In genomic region chr4:114982619-114983018, GRCm38 (mm10) we compare ENCODE assay signal across 21 mouse cellular contexts. TPM values are rescaled to one million over a fixed set of nuclear protein-coding genes. Genes with fewer than 3 reads are reported as not detected.
"Had no signal": no experiment of that assay in that cellular context is flagged by ENCODE, and none has a peak within 500 bp of the region (broad histone marks: within the 10 kb centered on the region; RNA-seq: fewer than 3 reads in every experiment).

No protein-coding gene starts in this region.

- H3K27ac ChIP-seq: limb, embryonic 13.5 days; liver, embryonic 14.5 days; midbrain, embryonic 12.5 days; stomach, embryonic 15.5 days had no signal

- ATAC-seq: lung, postnatal 0 days; midbrain, embryonic 16.5 days had no signal

- H3K9me3 ChIP-seq: limb, embryonic 13.5 days; midbrain, embryonic 12.5 days; stomach, embryonic 15.5 days had no signal

- H3K27me3 ChIP-seq: limb, embryonic 13.5 days; midbrain, embryonic 12.5 days; stomach, embryonic 15.5 days had no signal

- H3K9ac ChIP-seq: limb, embryonic 13.5 days; liver, embryonic 14.5 days; midbrain, embryonic 12.5 days; stomach, embryonic 15.5 days had no signal

- H3K4me1 ChIP-seq: stomach, embryonic 15.5 days had no signal

- H3K4me2 ChIP-seq: limb, embryonic 13.5 days; midbrain, embryonic 12.5 days; stomach, embryonic 15.5 days had no signal

- H3K4me3 ChIP-seq: limb, embryonic 13.5 days; midbrain, embryonic 12.5 days; stomach, embryonic 15.5 days had no signal

- H3K36me3 ChIP-seq: limb, embryonic 13.5 days; stomach, embryonic 15.5 days had no signal

- DNase-seq: kidney, adult 8-10 months; kidney, postnatal 25 days; layer of hippocampus, postnatal 36 days; left cerebral cortex, postnatal 4 days; lung, adult 2 months; right cerebral cortex, adult 18-20 months; right cerebral cortex, postnatal 25 days; thymus, adult 2 months; thymus, postnatal 25 days had no signal

RNA-seq across cellular contexts. Expression of gene Foxe3, which starts 56.8 kb away (rescaled TPM):
- total RNA-seq: layer of hippocampus, postnatal 36 days; left cerebral cortex, adult 8-10 months; left cerebral cortex, postnatal 4 days; liver, adult 2 months; megakaryocyte-erythroid progenitor cell, adult 5-6 weeks had no signal
- polyA plus RNA-seq: kidney, embryonic 16.5 days; limb, embryonic 13.5 days; liver, adult 2 months; liver, embryonic 14.5 days; lung, adult 2 months; lung, postnatal 0 days; midbrain, embryonic 16.5 days; neural tube, embryonic 14.5 days; stomach, embryonic 15.5 days; urinary bladder, adult 2 months had no signal
